Mouse (Mus musculus) midbrain, postnatal 0 days (tissue): ENCODE data around the gene Olfr1395. TPM values are rescaled to one million over a fixed set of nuclear protein-coding genes. Genes with fewer than 3 reads are reported as not detected.
A peak's percentile ranks its signal among the peaks of the same experiment; 100 is the strongest.

ENCODE experiments used
- ATAC-seq: fragments of 200-750 bp; cut with Nextera tagmentation; 2 replicates; pipeline ENCODE4 v1.8.0; 2017; ENCODE audit warnings: moderate number of reproducible peaks, mild to moderate bottlenecking, moderate TSS enrichment, moderate library complexity; ENCODE audit not compliant: low FRiP score
- DNase-seq: peaks from one replicate; pipeline ENCODE4 v3.0.0-alpha.2; 2015; ENCODE audit warnings: low spot score
- H3K27ac ChIP-seq: fragments of 300-500 bp; sonication (generic); 2 replicates; pipeline ENCODE4 v1.5.1; 2014; ENCODE audit warnings: low read depth, mild to moderate bottlenecking, low read length, mixed read lengths
- H3K27me3 ChIP-seq: fragments of 300-500 bp; sonication (generic); 2 replicates; pipeline ENCODE4 v1.6.1; 2014; ENCODE audit warnings: low read length, control low read depth, mixed read lengths; ENCODE audit not compliant: insufficient read depth
- H3K36me3 ChIP-seq: fragments of 300-500 bp; sonication (generic); 2 replicates; pipeline ENCODE4 v1.6.1; 2014; ENCODE audit warnings: low read length, control low read depth, mixed read lengths; ENCODE audit not compliant: insufficient read depth
- H3K4me1 ChIP-seq: fragments of 300-500 bp; sonication (generic); 2 replicates; pipeline ENCODE4 v1.6.1; 2014; ENCODE audit warnings: mild to moderate bottlenecking, control low read depth, antibody characterized with exemption, low read length, mixed read lengths; ENCODE audit not compliant: insufficient read depth
- H3K4me2 ChIP-seq: fragments of 300-500 bp; sonication (generic); 2 replicates; pipeline ENCODE4 v1.6.1; 2014; ENCODE audit warnings: low read depth, mild to moderate bottlenecking, low read length, mixed read lengths; ENCODE audit not compliant: poor library complexity, severe bottlenecking
- H3K4me3 ChIP-seq: fragments of 300-500 bp; sonication (generic); 2 replicates; pipeline ENCODE4 v1.5.1; 2014; ENCODE audit warnings: low read depth, mild to moderate bottlenecking, low read length, moderate library complexity
- H3K9ac ChIP-seq: fragments of 300-500 bp; sonication (generic); replicated peaks from 2 replicates; pipeline ENCODE4 v1.6.1; 2014; ENCODE audit warnings: mild to moderate bottlenecking, low read length, moderate library complexity, mixed read lengths; ENCODE audit not compliant: poor library complexity, severe bottlenecking
- H3K9me3 ChIP-seq: fragments of 300-500 bp; sonication (generic); 2 replicates; pipeline ENCODE4 v1.6.1; 2016; ENCODE audit warnings: low read length, control low read depth
- CTCF ChIP-seq: IDR thresholded peaks from 2 replicates; pipeline ENCODE4 v1.5.1; 2016; ENCODE audit warnings: antibody characterized with exemption, mild to moderate bottlenecking
- WGBS: fragments of 180-500 bp; shearing (Covaris S2); extraction: QIAGEN DNeasy Blood & Tissue Kit; methylation state at CpG from one replicate; pipeline ENCODE4 v1.1.7; 2014; 5-methylcytosine and 5-hydroxymethylcytosine counted together
- polyA plus RNA-seq: library from polyadenylated mRNA; unstranded; fragments of >200 nt; fragmentation: Nextera tagmentation; extraction: Ambion mirVana; gene quantifications from 2 replicates; pipeline ENCODE4 v1.2.1, GENCODE M21; 2015
- total RNA-seq: library from RNA; depleted of rRNA; stranded (reverse); fragments of >200 nt; gene quantifications from 2 replicates; pipeline ENCODE4 v1.2.3, GENCODE M21; 2014

Olfr1395 gene
- total and polyA plus RNA-seq, 2 experiments from 2014 or later = not detected

GRCm38 (mm10) chr11:49103047-49103693, 38.9 kb upstream of the Olfr1395 start:
- peak; percentile 96 for TF ChIP-seq CTCF
- WGBS = 15% methylated on average over 8 of the region's 8 CpGs
- Histone ChIP-seq H3K4me2 (no peak overlapping the region; the same call in 1 of the 2 replicates), H3K27ac (no peak overlapping the region), H3K9ac (no peak overlapping the region), H3K4me3 (no peak overlapping the region), H3K36me3 (no peaks in the 10 kb centered on the region), H3K4me1 (no peaks in the 10 kb centered on the region), H3K9me3 (no peaks in the 10 kb centered on the region), H3K27me3 (no peaks in the 10 kb centered on the region; the same call in 1 of the 2 replicates)
- DNase-seq (peak; percentile 84), ATAC-seq (peak; percentile 72)

- WGBS = 73% methylated on average over 1 of the region's 1 CpGs
- DNase-seq = no peak
- TF ChIP-seq CTCF = no peak
- Histone ChIP-seq H3K36me3 (no peaks in the 10 kb centered on the region), H3K9me3 (no peaks in the 10 kb centered on the region), H3K9ac (no peak overlapping the region), H3K4me3 (no peak overlapping the region), H3K27ac (no peak overlapping the region), H3K27me3 (no peaks in the 10 kb centered on the region; the same call in 1 of the 2 replicates), H3K4me1 (no peaks in the 10 kb centered on the region), H3K4me2 (no peak overlapping the region)
- no peak for ATAC-seq
Observed at GRCm38 (mm10) chr11:49105752-49106151, 36.3 kb upstream of the Olfr1395 start.

GRCm38 (mm10) chr11:49107650-49108537, 34.2 kb upstream of the Olfr1395 start:
- TF ChIP-seq CTCF = no peak
- H3K4me3 ChIP-seq = no peak overlapping the region
- H3K27ac ChIP-seq = no peak overlapping the region
- H3K9me3 ChIP-seq = no peaks in the 10 kb centered on the region
- DNase-seq = no peak
- H3K9ac ChIP-seq = no peak overlapping the region
- no peaks in the 10 kb centered on the region; the same call in 1 of the 2 replicates for H3K27me3 ChIP-seq
- H3K36me3 ChIP-seq = no peaks in the 10 kb centered on the region
- 66% methylated on average over 10 of the region's 10 CpGs for WGBS
- H3K4me2 ChIP-seq = no peak overlapping the region
- ATAC-seq = no peak
- H3K4me1 ChIP-seq = no peaks in the 10 kb centered on the region

- Histone ChIP-seq H3K36me3 (no peaks in the 10 kb centered on the region), H3K9me3 (no peaks in the 10 kb centered on the region), H3K4me2 (no peak overlapping the region), H3K4me1 (no peaks in the 10 kb centered on the region), H3K4me3 (no peak overlapping the region), H3K9ac (no peak overlapping the region), H3K27me3 (no peaks in the 10 kb centered on the region; the same call in 1 of the 2 replicates), H3K27ac (no peak overlapping the region)
- peak; percentile 66 for TF ChIP-seq CTCF
- ATAC-seq (no peak), DNase-seq (peak; percentile 35)
- 35% methylated on average over 1 of the region's 1 CpGs for WGBS
Observed at GRCm38 (mm10) chr11:49108833-49109232, 33.2 kb upstream of the Olfr1395 start.

GRCm38 (mm10) chr11:49111000-49111399, 31.1 kb upstream of the Olfr1395 start:
- DNase-seq (no peak), ATAC-seq (no peak)
- Histone ChIP-seq H3K27me3 (no peaks in the 10 kb centered on the region; the same call in 1 of the 2 replicates), H3K4me2 (no peak overlapping the region), H3K27ac (no peak overlapping the region), H3K36me3 (no peaks in the 10 kb centered on the region), H3K4me3 (no peak overlapping the region), H3K9ac (no peak overlapping the region), H3K4me1 (no peaks in the 10 kb centered on the region), H3K9me3 (no peaks in the 10 kb centered on the region)
- no peak for TF ChIP-seq CTCF
- WGBS = 65% methylated on average over 1 of the region's 1 CpGs
